Mouse (Mus musculus): ENCODE results near the gene Ralgapa2. TPM values are rescaled to one million over a fixed set of nuclear protein-coding genes. Genes with fewer than 3 reads are reported as not detected.
A peak's percentile ranks its signal among the peaks of the same experiment; 100 is the strongest.

The Ralgapa2 gene
- total RNA-seq, 2 experiments from 2014 or later = 17.0 to 20.6 TPM

- no peak for DNase-seq (ENCODE audit: low spot score in 2 of 2)
Observed at GRCm38 (mm10) chr2:146259787-146260560, 252.2 kb downstream of the Ralgapa2 start.

DNA sequence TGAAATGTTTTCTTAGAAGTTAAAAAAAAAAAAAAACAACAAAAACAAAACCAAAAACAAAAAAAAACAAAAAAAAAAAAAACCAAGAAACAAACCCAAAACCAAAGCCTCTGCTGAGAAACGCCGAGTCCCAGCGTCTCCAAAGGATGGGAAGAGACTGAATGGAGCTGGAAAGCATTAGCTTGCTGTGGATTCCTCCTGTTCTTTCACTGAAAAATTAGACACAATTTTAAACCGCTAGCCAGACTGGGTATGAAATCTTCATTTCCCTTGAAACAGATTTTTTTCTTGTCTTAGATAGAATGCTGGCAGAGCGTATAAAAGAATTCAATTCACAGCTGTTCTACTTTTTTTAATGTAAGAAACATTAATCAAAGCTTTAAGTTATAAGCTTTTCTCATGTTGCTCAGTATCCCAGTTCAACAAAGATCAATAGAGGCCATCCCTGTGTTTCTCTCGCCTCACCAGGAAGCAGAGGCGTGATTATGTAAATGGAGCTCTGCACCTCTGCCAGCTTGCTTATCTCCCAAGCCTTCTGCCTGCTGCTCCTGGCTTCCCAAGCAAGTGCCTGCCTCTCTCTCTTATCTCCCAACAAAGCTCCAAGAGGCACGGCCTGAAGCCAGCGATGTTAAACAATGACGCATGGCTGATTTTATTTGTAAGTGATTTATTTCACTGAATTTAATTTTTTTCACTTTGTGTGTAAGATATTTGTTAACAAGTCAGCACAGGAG is 253.2 kb downstream of the Ralgapa2 start:
- DNase-seq (ENCODE audit: low spot score in 2 of 2) = no peak

GRCm38 (mm10) chr2:146257609-146258008 is 254.5 kb downstream of the Ralgapa2 start:
- DNase-seq (ENCODE audit: low spot score in 2 of 2) = no peak

DNA sequence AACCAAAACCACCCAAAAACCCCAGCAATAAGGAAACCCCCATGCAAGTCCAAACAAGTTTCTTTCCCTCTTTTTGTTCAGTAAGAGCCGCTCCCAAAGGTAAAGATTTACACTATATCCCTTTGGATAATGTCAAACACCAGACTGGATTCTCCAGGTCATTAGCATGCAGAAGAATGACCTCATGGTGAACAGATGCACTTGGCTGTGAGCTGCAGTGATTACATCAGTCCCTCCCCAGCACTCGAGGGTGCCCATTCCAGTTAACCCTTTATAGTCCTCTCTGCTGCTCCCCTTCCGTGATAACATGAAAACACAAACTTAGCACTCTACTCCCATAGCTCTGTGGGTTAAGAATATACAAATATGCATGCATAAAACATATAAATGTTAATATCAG is 255.1 kb downstream of the Ralgapa2 start:
- DNase-seq (ENCODE audit: low spot score in 2 of 2) = no peak

GRCm38 (mm10) chr2:146256321-146256875 is 255.7 kb downstream of the Ralgapa2 start:
- DNase-seq (ENCODE audit: low spot score in 2 of 2) = no peak

GRCm38 (mm10) chr2:146255636-146256035 is 256.5 kb downstream of the Ralgapa2 start:
- no peak for DNase-seq (ENCODE audit: low spot score in 2 of 2)

DNA sequence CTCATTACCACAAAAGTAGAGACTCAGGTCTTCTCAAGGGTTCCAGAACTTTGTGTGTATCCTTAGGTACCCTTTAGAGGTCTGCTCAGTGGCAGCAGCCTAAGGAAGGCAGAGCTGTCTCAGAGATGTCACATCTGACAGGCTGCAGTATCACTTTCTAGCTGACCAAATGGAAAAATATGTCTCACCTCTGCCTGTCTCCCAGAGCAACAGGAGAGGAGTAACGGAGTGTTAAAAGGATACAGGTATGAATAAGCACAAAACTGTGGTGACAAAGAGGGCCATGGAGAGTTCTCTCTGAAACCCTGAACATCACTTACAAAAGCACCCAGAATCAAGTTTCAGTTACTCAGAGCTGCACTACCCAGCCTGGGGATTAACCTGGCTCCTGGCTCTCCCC is 257.8 kb downstream of the Ralgapa2 start:
- no peak for DNase-seq (ENCODE audit: low spot score in 2 of 2)

DNA sequence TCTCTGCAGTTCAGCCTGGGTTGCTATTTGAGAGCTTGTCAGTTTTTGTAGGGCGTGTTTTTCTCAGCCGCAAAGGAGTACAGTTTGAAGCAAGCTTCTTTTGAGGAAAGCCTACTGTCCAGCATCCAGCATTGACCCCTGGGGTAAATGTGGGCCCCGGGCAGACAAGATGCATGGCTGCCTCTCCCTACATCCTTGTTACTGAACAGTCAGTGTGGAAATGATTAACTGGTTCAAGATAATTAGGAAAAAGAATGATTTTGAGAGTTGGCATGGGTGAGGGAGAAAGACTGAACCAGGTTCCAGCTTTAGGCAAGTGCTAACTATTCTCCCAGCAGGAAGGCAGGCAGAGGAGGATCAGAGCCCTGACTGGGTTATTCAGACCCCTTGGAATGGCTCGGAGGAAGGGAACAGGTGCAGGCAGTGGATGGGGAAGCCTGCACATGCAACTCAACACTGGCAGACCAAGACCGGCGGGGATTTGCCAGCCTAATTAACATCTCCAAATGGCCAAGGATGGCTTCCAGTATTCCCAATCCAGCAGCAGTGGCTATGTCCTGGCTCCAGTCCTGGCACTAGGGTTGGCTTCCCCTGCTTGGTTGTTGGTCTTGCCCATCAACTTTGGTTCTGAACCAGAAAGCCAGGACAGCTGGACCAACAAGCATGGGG is 261.8 kb downstream of the Ralgapa2 start:
- DNase-seq (ENCODE audit: low spot score in 2 of 2) = no peak

DNA sequence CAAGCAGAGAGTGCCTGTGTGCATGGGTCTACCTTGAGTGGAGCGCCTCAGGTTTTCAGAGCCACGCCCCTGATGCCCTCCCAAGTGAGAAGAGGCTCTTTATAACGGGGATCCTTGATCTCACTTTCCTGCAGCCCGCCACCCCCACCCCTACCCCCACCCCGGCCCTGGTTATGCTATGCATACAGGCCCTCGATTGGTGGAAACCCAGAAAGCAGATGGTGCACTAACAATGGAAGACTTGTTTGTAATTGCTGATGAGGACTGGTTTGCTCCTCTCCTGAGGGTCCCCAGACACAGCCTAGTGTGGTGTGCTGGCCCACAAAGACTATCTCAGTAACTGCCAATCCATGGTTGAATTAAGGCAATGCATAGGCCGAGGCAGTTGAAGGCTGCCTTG is 263.1 kb downstream of the Ralgapa2 start:
- no peak for DNase-seq (ENCODE audit: low spot score in 2 of 2)

DNA sequence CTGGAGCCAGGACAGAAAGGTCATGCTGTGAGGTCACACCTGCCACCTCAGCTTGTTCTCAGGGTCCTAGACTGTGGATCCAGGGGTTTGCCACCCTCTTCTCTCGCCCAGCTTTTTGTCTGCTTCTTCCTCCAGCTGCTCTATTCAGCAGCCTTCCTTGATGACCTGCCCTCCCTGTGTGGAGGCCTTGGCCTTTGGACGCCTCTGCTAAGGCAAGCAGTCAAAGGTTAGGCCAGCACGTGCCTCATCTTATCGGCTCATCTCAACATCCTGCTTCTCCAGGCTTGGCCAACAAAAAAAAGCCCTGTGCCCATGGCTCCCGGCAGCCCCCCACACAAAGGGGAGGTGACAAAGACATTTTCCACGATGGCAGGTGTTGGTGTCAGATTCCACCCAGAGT is 264.6 kb downstream of the Ralgapa2 start:
- no peak for DNase-seq (ENCODE audit: low spot score in 2 of 2)

- no peak for DNase-seq (ENCODE audit: low spot score in 2 of 2)
Observed at GRCm38 (mm10) chr2:146246409-146247075, 265.6 kb downstream of the Ralgapa2 start.

DNA sequence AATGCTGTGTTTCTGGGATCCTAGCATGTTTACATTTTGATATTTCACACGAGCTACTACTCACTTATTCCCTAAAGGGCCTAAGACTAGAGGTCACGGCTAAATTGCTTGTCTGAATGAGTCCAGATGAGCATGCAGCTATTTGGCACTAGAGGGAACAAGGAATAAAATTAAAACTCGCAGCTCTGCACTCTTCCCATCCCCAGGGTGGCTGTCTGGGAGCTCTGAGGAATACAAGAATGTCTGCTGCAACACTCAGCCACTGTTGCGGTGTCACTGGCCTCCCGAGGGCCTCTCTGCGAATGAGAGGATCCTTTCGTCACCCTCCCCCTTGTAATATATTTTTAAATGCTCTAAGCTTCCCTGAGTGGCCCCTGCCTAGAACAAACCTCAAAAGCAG is 266.7 kb downstream of the Ralgapa2 start:
- no peak for DNase-seq (ENCODE audit: low spot score in 2 of 2)

GRCm38 (mm10) chr2:146244049-146244448 is 268.1 kb downstream of the Ralgapa2 start:
- DNase-seq (ENCODE audit: low spot score in 2 of 2) = no peak

DNA sequence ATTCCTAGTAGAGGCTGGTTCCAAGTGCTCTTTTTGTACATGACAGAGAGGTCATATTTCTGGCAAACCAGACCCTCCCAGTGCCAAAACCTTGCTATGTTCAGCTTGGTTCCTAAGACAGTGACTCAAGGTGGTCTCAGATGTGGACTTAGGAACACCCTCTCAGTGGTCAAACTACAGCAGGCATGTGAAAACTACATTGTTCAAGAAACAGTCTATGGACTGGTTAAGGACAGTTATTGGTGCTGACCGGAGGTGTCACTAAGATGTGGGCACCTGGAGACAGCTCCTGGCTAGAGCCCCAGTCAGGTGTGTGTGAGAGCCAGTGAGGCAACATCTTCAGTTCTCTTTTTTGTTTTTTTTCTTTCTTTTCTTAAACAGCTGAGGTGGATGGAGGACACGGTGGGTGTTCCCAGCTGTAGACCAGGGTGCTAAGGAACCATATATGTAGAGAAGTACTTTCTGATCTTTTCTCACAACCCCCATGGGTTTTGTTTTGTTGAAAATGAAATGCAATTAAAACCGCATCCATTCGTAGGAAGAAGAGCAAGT is 272.9 kb downstream of the Ralgapa2 start:
- DNase-seq (ENCODE audit: low spot score in 2 of 2) = no peak

GRCm38 (mm10) chr2:146231485-146231884 is 280.7 kb downstream of the Ralgapa2 start:
- DNase-seq (ENCODE audit: low spot score in 2 of 2) = no peak

- no peak for DNase-seq (ENCODE audit: low spot score in 2 of 2)
Observed at GRCm38 (mm10) chr2:146228435-146228834, 283.7 kb downstream of the Ralgapa2 start.

DNA sequence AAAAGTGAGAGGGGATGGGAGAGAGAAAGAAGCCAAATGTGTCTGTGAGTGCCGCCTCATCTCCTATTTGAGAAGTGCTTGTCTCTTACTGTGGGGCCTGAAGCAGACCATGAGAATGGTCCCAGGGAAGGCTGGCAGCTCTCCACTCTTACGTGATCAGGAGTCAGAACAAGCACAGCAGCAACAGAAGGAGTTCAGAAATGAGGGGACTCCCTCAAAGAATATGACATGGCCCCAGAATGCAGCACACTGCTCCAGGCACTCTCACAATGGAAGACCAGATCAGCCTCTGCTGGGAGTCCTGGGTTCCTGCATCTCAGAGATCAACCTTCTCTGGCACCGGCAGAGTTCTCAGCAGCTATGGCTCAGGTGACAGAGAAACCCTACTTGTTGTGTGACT is 284.5 kb downstream of the Ralgapa2 start:
- no peak for DNase-seq (ENCODE audit: low spot score in 2 of 2)

DNA sequence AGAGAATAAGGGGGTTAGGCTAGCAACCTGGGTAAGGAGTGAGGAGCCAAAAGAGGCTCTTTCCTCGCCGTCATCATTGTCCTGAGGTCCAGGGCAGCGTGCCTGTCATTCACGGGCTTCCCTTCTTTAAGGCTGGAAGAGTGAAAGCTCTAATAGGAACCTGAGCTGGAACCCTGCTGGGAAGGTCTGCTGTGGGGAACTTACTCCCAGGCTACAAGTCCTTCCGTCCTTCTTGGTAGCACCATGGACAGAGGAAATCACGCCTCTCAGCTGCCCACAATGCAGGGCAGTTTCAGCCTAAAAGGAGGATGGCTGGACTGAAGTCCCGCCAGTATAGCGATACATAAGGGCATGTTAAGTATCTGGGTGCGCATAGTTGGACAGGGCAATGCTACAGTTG is 285.7 kb downstream of the Ralgapa2 start:
- DNase-seq (ENCODE audit: low spot score in 2 of 2) = peak in 1 of 2 experiments; percentile 42

DNA sequence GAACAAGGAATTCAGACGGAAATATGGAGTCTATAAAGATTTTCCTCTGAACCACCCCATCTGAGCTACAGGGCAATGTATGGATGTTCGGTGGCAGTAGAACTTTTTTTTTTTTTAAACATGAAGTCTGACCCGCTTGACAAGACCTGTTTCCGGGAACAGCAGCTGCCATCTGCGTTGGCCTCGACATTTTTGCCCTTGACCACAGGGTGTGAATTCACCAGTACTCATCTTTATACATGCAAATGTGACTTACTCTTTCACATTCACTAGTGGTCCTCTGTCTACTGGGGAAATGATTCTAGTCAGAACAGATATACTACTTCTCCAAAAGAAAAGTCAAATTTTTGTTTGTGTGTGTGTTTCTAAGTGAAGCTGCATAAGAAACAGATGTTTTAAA is 286.3 kb downstream of the Ralgapa2 start:
- no peak for DNase-seq (ENCODE audit: low spot score in 2 of 2)

DNA sequence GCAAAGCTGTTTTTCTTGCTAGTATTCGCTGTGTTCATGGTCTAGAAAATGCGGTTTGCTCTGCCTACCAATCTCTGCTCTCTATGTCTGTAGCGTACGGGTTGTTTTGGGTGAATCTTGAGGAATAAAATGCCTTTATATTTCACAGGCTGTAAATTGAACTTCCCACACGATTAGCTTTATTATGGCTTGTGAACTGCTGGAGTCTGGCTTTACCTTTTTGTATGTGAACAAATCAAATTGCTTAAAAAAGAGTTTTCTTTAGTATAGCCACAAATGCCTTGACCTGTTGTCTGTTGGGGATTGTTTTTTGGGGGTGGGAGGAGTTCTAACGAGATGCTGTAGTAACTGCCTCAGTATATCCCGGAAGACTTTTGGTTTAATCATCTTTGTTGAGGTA is 288.0 kb downstream of the Ralgapa2 start:
- DNase-seq (ENCODE audit: low spot score in 2 of 2) = no peak

All from adrenal gland, postnatal 4 days (tissue).